Mouse (Mus musculus): ENCODE data around the gene Ddx42. TPM values are rescaled to one million over a fixed set of nuclear protein-coding genes. Genes with fewer than 3 reads are reported as not detected.
A peak's percentile ranks its signal among the peaks of the same experiment; 100 is the strongest.

Ddx42 gene
- polyA plus RNA-seq, 1 experiment = 5.2 TPM

- Histone ChIP-seq H3K36me3 (ENCODE audit: control insufficient read depth, insufficient read depth, low read length) (peaks cover 29% of the 10 kb centered on the region), H3K27me3 (ENCODE audit: control insufficient read depth, insufficient read depth, low read length) (no peaks in the 10 kb centered on the region), H3K4me1 (ENCODE audit: control insufficient read depth, insufficient read depth, insufficient read length, low read length) (peaks cover 6% of the 10 kb centered on the region; the same call in 1 of the 2 replicates), H3K4me3 (ENCODE audit: low read depth, low read length) (no peak overlapping the region; the same call in 1 of the 2 replicates), H3K27ac (ENCODE audit: insufficient read depth, low read depth, low read length) (no peak overlapping the region)
- TF ChIP-seq CTCF (IDR thresholded peaks at IDR 0.05; ENCODE audit: extremely low read depth, insufficient read length, insufficient replicate concordance, low read depth, low read length) = no peak
- no peak for TF ChIP-seq POLR2A (IDR thresholded peaks at IDR 0.05; ENCODE audit: low read depth, low read length)
- WGBS = 48% methylated on average over 5 of the region's 5 CpGs
Observed at GRCm38 (mm10) chr11:106256775-106257174, 40.0 kb downstream of the Ddx42 start.

- TF ChIP-seq CTCF (IDR thresholded peaks at IDR 0.05; ENCODE audit: extremely low read depth, insufficient read length, insufficient replicate concordance, low read depth, low read length) = no peak
- no peak for TF ChIP-seq POLR2A (IDR thresholded peaks at IDR 0.05; ENCODE audit: low read depth, low read length)
- Histone ChIP-seq H3K4me1 (ENCODE audit: control insufficient read depth, insufficient read depth, insufficient read length, low read length) (0 out of 2 replicates have a peak, but pooled peaks cover 2% of the 10 kb centered on the region), H3K36me3 (ENCODE audit: control insufficient read depth, insufficient read depth, low read length) (peaks cover 58% of the 10 kb centered on the region), H3K27me3 (ENCODE audit: control insufficient read depth, insufficient read depth, low read length) (no peaks in the 10 kb centered on the region), H3K27ac (ENCODE audit: insufficient read depth, low read depth, low read length) (no peak overlapping the region), H3K4me3 (ENCODE audit: low read depth, low read length) (no peak overlapping the region)
- WGBS = 81% methylated on average over 14 of the region's 14 CpGs
Observed at GRCm38 (mm10) chr11:106260826-106261450, 44.2 kb downstream of the Ddx42 start.

- 83% methylated on average over 9 of the region's 9 CpGs for WGBS
- Histone ChIP-seq H3K27ac (ENCODE audit: insufficient read depth, low read depth, low read length) (no peak overlapping the region), H3K27me3 (ENCODE audit: control insufficient read depth, insufficient read depth, low read length) (no peaks in the 10 kb centered on the region), H3K4me3 (ENCODE audit: low read depth, low read length) (no peak overlapping the region), H3K4me1 (ENCODE audit: control insufficient read depth, insufficient read depth, insufficient read length, low read length) (peaks cover 16% of the 10 kb centered on the region), H3K36me3 (ENCODE audit: control insufficient read depth, insufficient read depth, low read length) (peaks cover 66% of the 10 kb centered on the region)
- TF ChIP-seq POLR2A (IDR thresholded peaks at IDR 0.05; ENCODE audit: low read depth, low read length) (no peak), CTCF (IDR thresholded peaks at IDR 0.05; ENCODE audit: extremely low read depth, insufficient read length, insufficient replicate concordance, low read depth, low read length) (no peak)
Observed at GRCm38 (mm10) chr11:106263963-106264362, 47.2 kb downstream of the Ddx42 start.

GRCm38 (mm10) chr11:106264988-106265387 lies 48.3 kb downstream of the Ddx42 start:
- no peak for TF ChIP-seq POLR2A (IDR thresholded peaks at IDR 0.05; ENCODE audit: low read depth, low read length)
- TF ChIP-seq CTCF (IDR thresholded peaks at IDR 0.05; ENCODE audit: extremely low read depth, insufficient read length, insufficient replicate concordance, low read depth, low read length) = no peak
- Histone ChIP-seq H3K4me3 (ENCODE audit: low read depth, low read length) (no peak overlapping the region), H3K4me1 (ENCODE audit: control insufficient read depth, insufficient read depth, insufficient read length, low read length) (peaks cover 20% of the 10 kb centered on the region), H3K36me3 (ENCODE audit: control insufficient read depth, insufficient read depth, low read length) (peaks cover 65% of the 10 kb centered on the region), H3K27ac (ENCODE audit: insufficient read depth, low read depth, low read length) (no peak overlapping the region), H3K27me3 (ENCODE audit: control insufficient read depth, insufficient read depth, low read length) (no peaks in the 10 kb centered on the region)
- WGBS = 90% methylated on average over 15 of the region's 15 CpGs

GRCm38 (mm10) chr11:106265570-106265969 lies 48.8 kb downstream of the Ddx42 start:
- no peaks in the 10 kb centered on the region for H3K27me3 ChIP-seq (ENCODE audit: control insufficient read depth, insufficient read depth, low read length)
- no peak for TF ChIP-seq CTCF (IDR thresholded peaks at IDR 0.05; ENCODE audit: extremely low read depth, insufficient read length, insufficient replicate concordance, low read depth, low read length)
- TF ChIP-seq POLR2A (IDR thresholded peaks at IDR 0.05; ENCODE audit: low read depth, low read length) = no peak
- H3K27ac ChIP-seq (ENCODE audit: insufficient read depth, low read depth, low read length) = no peak overlapping the region
- H3K4me1 ChIP-seq (ENCODE audit: control insufficient read depth, insufficient read depth, insufficient read length, low read length) = peaks cover 26% of the 10 kb centered on the region
- peaks cover 63% of the 10 kb centered on the region for H3K36me3 ChIP-seq (ENCODE audit: control insufficient read depth, insufficient read depth, low read length)
- 83% methylated on average over 4 of the region's 4 CpGs for WGBS
- H3K4me3 ChIP-seq (ENCODE audit: low read depth, low read length) = no peak overlapping the region

- Histone ChIP-seq H3K27me3 (ENCODE audit: control insufficient read depth, insufficient read depth, low read length) (no peaks in the 10 kb centered on the region), H3K4me3 (ENCODE audit: low read depth, low read length) (no peak overlapping the region), H3K27ac (ENCODE audit: insufficient read depth, low read depth, low read length) (no peak overlapping the region), H3K36me3 (ENCODE audit: control insufficient read depth, insufficient read depth, low read length) (peaks cover 57% of the 10 kb centered on the region), H3K4me1 (ENCODE audit: control insufficient read depth, insufficient read depth, insufficient read length, low read length) (peaks cover 29% of the 10 kb centered on the region)
- no peak for TF ChIP-seq CTCF (IDR thresholded peaks at IDR 0.05; ENCODE audit: extremely low read depth, insufficient read length, insufficient replicate concordance, low read depth, low read length)
- no peak for TF ChIP-seq POLR2A (IDR thresholded peaks at IDR 0.05; ENCODE audit: low read depth, low read length)
- 93% methylated on average over 10 of the region's 10 CpGs for WGBS
Observed at GRCm38 (mm10) chr11:106266431-106266830, 49.7 kb downstream of the Ddx42 start.

GRCm38 (mm10) chr11:106267311-106267852 lies 50.7 kb downstream of the Ddx42 start:
- Histone ChIP-seq H3K27me3 (ENCODE audit: control insufficient read depth, insufficient read depth, low read length) (no peaks in the 10 kb centered on the region), H3K27ac (ENCODE audit: insufficient read depth, low read depth, low read length) (peak overlapping the region; percentile 70), H3K4me1 (ENCODE audit: control insufficient read depth, insufficient read depth, insufficient read length, low read length) (peaks cover 29% of the 10 kb centered on the region), H3K4me3 (ENCODE audit: low read depth, low read length) (peak overlapping the region; percentile 38), H3K36me3 (ENCODE audit: control insufficient read depth, insufficient read depth, low read length) (peaks cover 47% of the 10 kb centered on the region)
- TF ChIP-seq CTCF (IDR thresholded peaks at IDR 0.05; ENCODE audit: extremely low read depth, insufficient read length, insufficient replicate concordance, low read depth, low read length) (no peak), POLR2A (IDR thresholded peaks at IDR 0.05; ENCODE audit: low read depth, low read length) (no peak)
- 25% methylated on average over 15 of the region's 15 CpGs for WGBS
